Mouse (Mus musculus): ENCODE measurements at regions not wholly inside any gene's neighbourhood (a gene's known extent, or its start where the extent isn't known, plus 50 kb on each side); places are given as distances from the start of the nearest gene placed in this dataset.

GRCm38 (mm10) chr6:84463592-84464367 is 129.9 kb downstream of the Cyp26b1 start:
- no peaks in the 10 kb centered on the region for H3K9me3 ChIP-seq (ENCODE audit: control insufficient read depth, low read length)
- no peaks in the 10 kb centered on the region for H3K27me3 ChIP-seq (ENCODE audit: control insufficient read depth, insufficient read depth, low read length)
- H3K27ac ChIP-seq (ENCODE audit: low read depth, low read length), result no peak overlapping the region
- no peak overlapping the region for H3K9ac ChIP-seq (ENCODE audit: low read length)
- no peak overlapping the region for H3K4me3 ChIP-seq (ENCODE audit: low read depth, low read length)
- H3K4me1 ChIP-seq (ENCODE audit: control insufficient read depth, insufficient read depth, low read length), result no peaks in the 10 kb centered on the region
- H3K4me2 ChIP-seq (ENCODE audit: low read depth), result no peak overlapping the region
- DNase-seq (ENCODE audit: low spot score) (no peak), ATAC-seq (ENCODE audit: insufficient read depth, low FRiP score, low TSS enrichment) (no peak)
- WGBS, result 80% methylated on average over 7 of the region's 7 CpGs
- H3K36me3 ChIP-seq (ENCODE audit: control insufficient read depth, insufficient read depth, low read length), result no peaks in the 10 kb centered on the region

GRCm38 (mm10) chr6:84456803-84457202 is 136.9 kb downstream of the Cyp26b1 start:
- no peaks in the 10 kb centered on the region for H3K9me3 ChIP-seq (ENCODE audit: control insufficient read depth, low read length)
- no peaks in the 10 kb centered on the region for H3K27me3 ChIP-seq (ENCODE audit: control insufficient read depth, insufficient read depth, low read length)
- no peak for ATAC-seq (ENCODE audit: insufficient read depth, low FRiP score, low TSS enrichment)
- no peak overlapping the region for H3K4me3 ChIP-seq (ENCODE audit: low read depth, low read length)
- H3K9ac ChIP-seq (ENCODE audit: low read length), result no peak overlapping the region
- DNase-seq (ENCODE audit: low spot score), result no peak
- no peak overlapping the region for H3K27ac ChIP-seq (ENCODE audit: low read depth, low read length)
- H3K4me1 ChIP-seq (ENCODE audit: control insufficient read depth, insufficient read depth, low read length), result no peaks in the 10 kb centered on the region
- H3K36me3 ChIP-seq (ENCODE audit: control insufficient read depth, insufficient read depth, low read length), result no peaks in the 10 kb centered on the region
- H3K4me2 ChIP-seq (ENCODE audit: low read depth), result no peak overlapping the region
- 93% methylated on average over 3 of the region's 3 CpGs for WGBS

- 63% methylated on average over 4 of the region's 4 CpGs for WGBS
- Histone ChIP-seq H3K9ac (ENCODE audit: low read length) (no peak overlapping the region), H3K4me2 (ENCODE audit: low read depth) (no peak overlapping the region), H3K4me3 (ENCODE audit: low read depth, low read length) (no peak overlapping the region), H3K27ac (ENCODE audit: low read depth, low read length) (no peak overlapping the region), H3K27me3 (ENCODE audit: control insufficient read depth, insufficient read depth, low read length) (no peaks in the 10 kb centered on the region), H3K9me3 (ENCODE audit: control insufficient read depth, low read length) (no peaks in the 10 kb centered on the region), H3K36me3 (ENCODE audit: control insufficient read depth, insufficient read depth, low read length) (no peaks in the 10 kb centered on the region), H3K4me1 (ENCODE audit: control insufficient read depth, insufficient read depth, low read length) (no peaks in the 10 kb centered on the region)
- ATAC-seq (ENCODE audit: insufficient read depth, low FRiP score, low TSS enrichment) (no peak), DNase-seq (ENCODE audit: low spot score) (no peak)
These were observed 148.6 kb downstream of the Cyp26b1 start for GRCm38 (mm10) chr6:84445093-84445492.

- no peak for ATAC-seq (ENCODE audit: insufficient read depth, low FRiP score, low TSS enrichment)
- H3K9ac ChIP-seq (ENCODE audit: low read length), result no peak overlapping the region
- H3K4me1 ChIP-seq (ENCODE audit: control insufficient read depth, insufficient read depth, low read length), result no peaks in the 10 kb centered on the region
- 93% methylated on average over 1 of the region's 1 CpGs for WGBS
- no peak overlapping the region for H3K4me3 ChIP-seq (ENCODE audit: low read depth, low read length)
- no peak overlapping the region for H3K27ac ChIP-seq (ENCODE audit: low read depth, low read length)
- H3K4me2 ChIP-seq (ENCODE audit: low read depth), result no peak overlapping the region
- no peaks in the 10 kb centered on the region for H3K9me3 ChIP-seq (ENCODE audit: control insufficient read depth, low read length)
- DNase-seq (ENCODE audit: low spot score), result no peak
- H3K36me3 ChIP-seq (ENCODE audit: control insufficient read depth, insufficient read depth, low read length), result no peaks in the 10 kb centered on the region
- no peaks in the 10 kb centered on the region for H3K27me3 ChIP-seq (ENCODE audit: control insufficient read depth, insufficient read depth, low read length)
These were observed 151.0 kb downstream of the Cyp26b1 start for GRCm38 (mm10) chr6:84442667-84443066.

GRCm38 (mm10) chr6:84441721-84442480 is 151.8 kb downstream of the Cyp26b1 start:
- Histone ChIP-seq H3K9ac (ENCODE audit: low read length) (no peak overlapping the region), H3K4me1 (ENCODE audit: control insufficient read depth, insufficient read depth, low read length) (no peaks in the 10 kb centered on the region), H3K4me3 (ENCODE audit: low read depth, low read length) (no peak overlapping the region), H3K27ac (ENCODE audit: low read depth, low read length) (no peak overlapping the region), H3K36me3 (ENCODE audit: control insufficient read depth, insufficient read depth, low read length) (no peaks in the 10 kb centered on the region), H3K4me2 (ENCODE audit: low read depth) (no peak overlapping the region), H3K9me3 (ENCODE audit: control insufficient read depth, low read length) (no peaks in the 10 kb centered on the region), H3K27me3 (ENCODE audit: control insufficient read depth, insufficient read depth, low read length) (no peaks in the 10 kb centered on the region)
- WGBS, result 82% methylated on average over 5 of the region's 5 CpGs
- no peak for DNase-seq (ENCODE audit: low spot score)
- no peak for ATAC-seq (ENCODE audit: insufficient read depth, low FRiP score, low TSS enrichment)

- Histone ChIP-seq H3K4me1 (ENCODE audit: control insufficient read depth, insufficient read depth, low read length) (peaks cover 9% of the 10 kb centered on the region), H3K36me3 (ENCODE audit: control insufficient read depth, insufficient read depth, low read length) (no peaks in the 10 kb centered on the region), H3K4me2 (ENCODE audit: low read depth) (no peak overlapping the region), H3K9ac (ENCODE audit: low read length) (no peak overlapping the region), H3K27me3 (ENCODE audit: control insufficient read depth, insufficient read depth, low read length) (no peaks in the 10 kb centered on the region), H3K9me3 (ENCODE audit: control insufficient read depth, low read length) (no peaks in the 10 kb centered on the region), H3K27ac (ENCODE audit: low read depth, low read length) (no peak overlapping the region), H3K4me3 (ENCODE audit: low read depth, low read length) (no peak overlapping the region)
- ATAC-seq (ENCODE audit: insufficient read depth, low FRiP score, low TSS enrichment) (no peak), DNase-seq (ENCODE audit: low spot score) (no peak)
- 92% methylated on average over 1 of the region's 1 CpGs for WGBS
These were observed 157.0 kb downstream of the Cyp26b1 start for GRCm38 (mm10) chr6:84436716-84437115.

- no peak overlapping the region for H3K9ac ChIP-seq (ENCODE audit: low read length)
- no peak for ATAC-seq (ENCODE audit: insufficient read depth, low FRiP score, low TSS enrichment)
- H3K4me3 ChIP-seq (ENCODE audit: low read depth, low read length), result no peak overlapping the region
- H3K9me3 ChIP-seq (ENCODE audit: control insufficient read depth, low read length), result no peaks in the 10 kb centered on the region
- H3K4me2 ChIP-seq (ENCODE audit: low read depth), result no peak overlapping the region
- WGBS, result 85% methylated on average over 6 of the region's 6 CpGs
- H3K4me1 ChIP-seq (ENCODE audit: control insufficient read depth, insufficient read depth, low read length), result peaks cover 21% of the 10 kb centered on the region
- no peaks in the 10 kb centered on the region for H3K36me3 ChIP-seq (ENCODE audit: control insufficient read depth, insufficient read depth, low read length)
- no peak for DNase-seq (ENCODE audit: low spot score)
- no peaks in the 10 kb centered on the region for H3K27me3 ChIP-seq (ENCODE audit: control insufficient read depth, insufficient read depth, low read length)
- no peak overlapping the region for H3K27ac ChIP-seq (ENCODE audit: low read depth, low read length)
These were observed 159.2 kb downstream of the Cyp26b1 start for GRCm38 (mm10) chr6:84434532-84434931.

- no peak for ATAC-seq (ENCODE audit: insufficient read depth, low FRiP score, low TSS enrichment)
- Histone ChIP-seq H3K9ac (ENCODE audit: low read length) (no peak overlapping the region), H3K4me1 (ENCODE audit: control insufficient read depth, insufficient read depth, low read length) (peaks cover 21% of the 10 kb centered on the region), H3K4me2 (ENCODE audit: low read depth) (no peak overlapping the region; the same call in 1 of the 2 replicates), H3K27me3 (ENCODE audit: control insufficient read depth, insufficient read depth, low read length) (no peaks in the 10 kb centered on the region), H3K36me3 (ENCODE audit: control insufficient read depth, insufficient read depth, low read length) (no peaks in the 10 kb centered on the region), H3K9me3 (ENCODE audit: control insufficient read depth, low read length) (no peaks in the 10 kb centered on the region), H3K4me3 (ENCODE audit: low read depth, low read length) (no peak overlapping the region), H3K27ac (ENCODE audit: low read depth, low read length) (0 out of 2 replicates have a peak overlapping the region, but pooled peaks have one; percentile 49)
- DNase-seq (ENCODE audit: low spot score), result no peak
- 52% methylated on average over 2 of the region's 2 CpGs for WGBS
These were observed 162.1 kb downstream of the Cyp26b1 start for GRCm38 (mm10) chr6:84431622-84431955.
